Mouse (Mus musculus) limb, embryonic 14.5 days (tissue): ENCODE results near the gene Coro1a. TPM values are rescaled to one million over a fixed set of nuclear protein-coding genes. Genes with fewer than 3 reads are reported as not detected.
A peak's percentile ranks its signal among the peaks of the same experiment; 100 is the strongest.

Source experiments
- ATAC-seq: fragments of 200-750 bp; cut with Nextera tagmentation; 2 replicates; pipeline ENCODE4 v1.8.0; 2017; ENCODE audit warnings: low read depth, moderate number of reproducible peaks, moderate TSS enrichment; ENCODE audit not compliant: low FRiP score
- DNase-seq: peaks from one replicate; pipeline ENCODE4 v3.0.0-alpha.2; 2015; ENCODE audit warnings: low spot score
- H3K27ac ChIP-seq: fragments of 300-500 bp; sonication (generic); replicated peaks from 2 replicates; pipeline ENCODE4 v1.5.1; 2014; ENCODE audit warnings: low read depth, mild to moderate bottlenecking, low read length, moderate library complexity, mixed read lengths
- H3K27me3 ChIP-seq: fragments of 300-500 bp; sonication (generic); 2 replicates; pipeline ENCODE4 v1.6.1; 2014; ENCODE audit warnings: low read length, mixed read lengths; ENCODE audit not compliant: control insufficient read depth, insufficient read depth
- H3K36me3 ChIP-seq: fragments of 300-500 bp; sonication (generic); 2 replicates; pipeline ENCODE4 v1.6.1; 2014; ENCODE audit warnings: mild to moderate bottlenecking, low read length, moderate library complexity, mixed read lengths; ENCODE audit not compliant: control insufficient read depth, insufficient read depth
- H3K4me1 ChIP-seq: fragments of 300-500 bp; sonication (generic); 2 replicates; pipeline ENCODE4 v1.6.1; 2014; ENCODE audit warnings: antibody characterized with exemption, low read length, mixed read lengths; ENCODE audit not compliant: control insufficient read depth, insufficient read depth
- H3K4me2 ChIP-seq: fragments of 300-500 bp; sonication (generic); replicated peaks from 2 replicates; pipeline ENCODE4 v1.6.1; 2014; ENCODE audit warnings: low read depth, mild to moderate bottlenecking, low read length, moderate library complexity; ENCODE audit not compliant: severe bottlenecking
- H3K4me3 ChIP-seq: fragments of 300-500 bp; sonication (generic); replicated peaks from 2 replicates; pipeline ENCODE4 v1.5.1; 2014; ENCODE audit warnings: low read length
- H3K9ac ChIP-seq: fragments of 300-500 bp; sonication (generic); 2 replicates; pipeline ENCODE4 v1.6.1; 2014; ENCODE audit warnings: mild to moderate bottlenecking, low read depth, low read length, moderate library complexity; ENCODE audit not compliant: severe bottlenecking
- H3K9me3 ChIP-seq: fragments of 300-500 bp; sonication (generic); 2 replicates; pipeline ENCODE4 v1.6.1; 2016; ENCODE audit warnings: low read length; ENCODE audit not compliant: control insufficient read depth
- POLR2A ChIP-seq: fragments of 200-500 bp; IDR thresholded peaks from 2 replicates; pipeline ENCODE4 v1.8.0; 2012; ENCODE audit warnings: inconsistent platforms, mild to moderate bottlenecking, moderate library complexity, borderline replicate concordance; ENCODE audit not compliant: insufficient read depth, insufficient read length; ENCODE audit errors: extremely low read depth
- WGBS: fragments of 180-500 bp; shearing (Covaris S2); extraction: QIAGEN DNeasy Blood & Tissue Kit; methylation state at CpG from one replicate; pipeline ENCODE4 v1.1.7; 2014; 5-methylcytosine and 5-hydroxymethylcytosine counted together
- polyA plus RNA-seq, 2 experiments: library from polyadenylated mRNA; depleted of rRNA in 1 of 2; stranded (reverse) in 1 of 2; unstranded in 1 of 2; fragments of >200 nt; fragmentation: Nextera tagmentation in 1 of 2; extraction: Ambion mirVana in 1 of 2; gene quantifications; 2 replicates each; pipeline versions ENCODE4 v1.2.1 to v1.2.3; 2012 to 2014

The Coro1a gene
- polyA plus RNA-seq, 2 experiments, result 33.4 to 45.0 TPM

- ATAC-seq (no peak), DNase-seq (no peak)
- H3K4me3 ChIP-seq, result no peak overlapping the region
- H3K27ac ChIP-seq, result no peak overlapping the region
- TF ChIP-seq POLR2A, result no peak
- H3K27me3 ChIP-seq, result no peaks in the 10 kb centered on the region
- H3K9me3 ChIP-seq, result no peaks in the 10 kb centered on the region
- H3K4me2 ChIP-seq, result 0 out of 2 replicates have a peak overlapping the region, but pooled peaks have one; percentile 5
- H3K36me3 ChIP-seq, result peaks cover 3% of the 10 kb centered on the region; the same call in 1 of the 2 replicates
- no peak overlapping the region for H3K9ac ChIP-seq
- WGBS, result 55% methylated on average over 24 of the region's 24 CpGs
- peaks cover 12% of the 10 kb centered on the region for H3K4me1 ChIP-seq
Measured at GRCm38 (mm10) chr7:126701559-126702357, 5.8 kb downstream of the Coro1a start.

- H3K27ac ChIP-seq, result no peak overlapping the region
- no peak overlapping the region for H3K9ac ChIP-seq
- H3K4me3 ChIP-seq, result no peak overlapping the region
- DNase-seq (peak; percentile 83), ATAC-seq (peak; percentile 61)
- H3K4me2 ChIP-seq, result 0 out of 2 replicates have a peak overlapping the region, but pooled peaks have one; percentile 5
- no peaks in the 10 kb centered on the region for H3K9me3 ChIP-seq
- TF ChIP-seq POLR2A, result no peak
- H3K36me3 ChIP-seq, result peaks cover 3% of the 10 kb centered on the region; the same call in 1 of the 2 replicates
- WGBS, result 2% methylated on average over 11 of the region's 11 CpGs
- no peaks in the 10 kb centered on the region for H3K27me3 ChIP-seq
- H3K4me1 ChIP-seq, result peaks cover 16% of the 10 kb centered on the region
Measured at GRCm38 (mm10) chr7:126701070-126701469, 6.5 kb downstream of the Coro1a start.

- H3K4me1 ChIP-seq, result peaks cover 16% of the 10 kb centered on the region
- H3K4me3 ChIP-seq, result no peak overlapping the region
- peaks cover 3% of the 10 kb centered on the region; the same call in 1 of the 2 replicates for H3K36me3 ChIP-seq
- 85% methylated on average over 25 of the region's 25 CpGs for WGBS
- H3K4me2 ChIP-seq, result no peak overlapping the region
- TF ChIP-seq POLR2A, result no peak
- H3K27ac ChIP-seq, result no peak overlapping the region
- DNase-seq, result no peak
- ATAC-seq, result no peak
- H3K9ac ChIP-seq, result no peak overlapping the region
- no peaks in the 10 kb centered on the region for H3K9me3 ChIP-seq
- H3K27me3 ChIP-seq, result no peaks in the 10 kb centered on the region
Measured at GRCm38 (mm10) chr7:126700063-126701015, 7.2 kb downstream of the Coro1a start.

GRCm38 (mm10) chr7:126697838-126698237 is 9.7 kb downstream of the Coro1a start:
- Histone ChIP-seq H3K36me3 (peaks cover 3% of the 10 kb centered on the region; the same call in 1 of the 2 replicates), H3K9ac (no peak overlapping the region), H3K27me3 (no peaks in the 10 kb centered on the region), H3K27ac (no peak overlapping the region), H3K4me1 (peaks cover 17% of the 10 kb centered on the region), H3K9me3 (no peaks in the 10 kb centered on the region), H3K4me2 (no peak overlapping the region), H3K4me3 (no peak overlapping the region)
- no peak for TF ChIP-seq POLR2A
- DNase-seq, result no peak
- no peak for ATAC-seq
- 93% methylated on average over 8 of the region's 8 CpGs for WGBS

- Histone ChIP-seq H3K9ac (peak overlapping the region; percentile 72; the same call in 1 of the 2 replicates), H3K36me3 (peaks cover 12% of the 10 kb centered on the region), H3K4me3 (peak overlapping the region; percentile 81), H3K9me3 (no peaks in the 10 kb centered on the region), H3K27ac (no peak overlapping the region), H3K27me3 (no peaks in the 10 kb centered on the region), H3K4me2 (peak overlapping the region; percentile 82), H3K4me1 (peaks cover 17% of the 10 kb centered on the region)
- no peak for DNase-seq
- ATAC-seq, result no peak
- no peak for TF ChIP-seq POLR2A
- WGBS, result 66% methylated on average over 3 of the region's 3 CpGs
Measured at GRCm38 (mm10) chr7:126696886-126697285, 10.7 kb downstream of the Coro1a start.
